Mouse (Mus musculus) erythroblast, embryonic 14.5 days (primary cell): ENCODE measurements around the gene Syt9. TPM values are rescaled to one million over a fixed set of nuclear protein-coding genes. Genes with fewer than 3 reads are reported as not detected.

Source experiments
- H3K27me3 ChIP-seq: 2 replicates; pipeline ENCODE4 v1.6.1; 2012; ENCODE audit warnings: inconsistent platforms; ENCODE audit not compliant: control insufficient read depth
- H3K36me3 ChIP-seq: 2 replicates; pipeline ENCODE4 v1.6.1; 2012; ENCODE audit warnings: mild to moderate bottlenecking, inconsistent platforms; ENCODE audit not compliant: control insufficient read depth
- H3K4me1 ChIP-seq: 2 replicates; pipeline ENCODE4 v1.6.1; 2012; ENCODE audit warnings: inconsistent platforms; ENCODE audit not compliant: control insufficient read depth
- H3K4me3 ChIP-seq: replicated peaks from 2 replicates; pipeline ENCODE3; 2012; ENCODE audit warnings: moderate library complexity, mild to moderate bottlenecking, inconsistent platforms
- H3K9me3 ChIP-seq: 2 replicates; pipeline ENCODE4 v1.6.1; 2012; ENCODE audit warnings: low read length, inconsistent platforms, mixed read lengths; ENCODE audit not compliant: control insufficient read depth
- GATA1 ChIP-seq: IDR thresholded peaks from 2 replicates; pipeline ENCODE4 v1.6.1; 2012; ENCODE audit warnings: low read length, inconsistent platforms, mixed read lengths
- TAL1 ChIP-seq: IDR thresholded peaks from 3 replicates; pipeline ENCODE4 v1.6.1; 2012; ENCODE audit warnings: low read length, inconsistent platforms, mixed read lengths
- polyA plus RNA-seq: library from polyadenylated mRNA; stranded (reverse); fragments of >175 nt; gene quantifications from 2 replicates; pipeline ENCODE4 v1.2.3, GENCODE M21; 2012

Gene Syt9
- polyA plus RNA-seq, 1 experiment, result not detected

- Histone ChIP-seq H3K4me1 (no peaks in the 10 kb centered on the region), H3K36me3 (no peaks in the 10 kb centered on the region), H3K9me3 (no peaks in the 10 kb centered on the region), H3K4me3 (no peak overlapping the region), H3K27me3 (no peaks in the 10 kb centered on the region)
- TF ChIP-seq TAL1 (no peak), GATA1 (no peak)
Measured at GRCm38 (mm10) chr7:107521411-107521810, 150.9 kb downstream of the Syt9 start.

- no peak overlapping the region for H3K4me3 ChIP-seq
- TF ChIP-seq GATA1 (no peak), TAL1 (no peak)
- no peaks in the 10 kb centered on the region for H3K4me1 ChIP-seq
- no peaks in the 10 kb centered on the region for H3K9me3 ChIP-seq
- no peaks in the 10 kb centered on the region for H3K27me3 ChIP-seq
- no peaks in the 10 kb centered on the region for H3K36me3 ChIP-seq
Measured at GRCm38 (mm10) chr7:107526299-107526698, 155.8 kb downstream of the Syt9 start.

- TF ChIP-seq TAL1, result no peak
- TF ChIP-seq GATA1, result no peak
- Histone ChIP-seq H3K9me3 (no peaks in the 10 kb centered on the region; the same call in 1 of the 2 replicates), H3K4me1 (no peaks in the 10 kb centered on the region), H3K27me3 (no peaks in the 10 kb centered on the region), H3K4me3 (no peak overlapping the region), H3K36me3 (no peaks in the 10 kb centered on the region)
Measured at GRCm38 (mm10) chr7:107528169-107528772, 157.7 kb downstream of the Syt9 start.

- no peaks in the 10 kb centered on the region for H3K36me3 ChIP-seq
- no peak overlapping the region for H3K4me3 ChIP-seq
- no peak for TF ChIP-seq GATA1
- no peak for TF ChIP-seq TAL1
- no peaks in the 10 kb centered on the region for H3K27me3 ChIP-seq
- H3K4me1 ChIP-seq, result no peaks in the 10 kb centered on the region
- H3K9me3 ChIP-seq, result peaks cover 2% of the 10 kb centered on the region; the same call in 1 of the 2 replicates
Measured at GRCm38 (mm10) chr7:107529364-107529763, 158.8 kb downstream of the Syt9 start.

- TF ChIP-seq GATA1, result no peak
- TF ChIP-seq TAL1, result no peak
- Histone ChIP-seq H3K36me3 (no peaks in the 10 kb centered on the region), H3K4me1 (no peaks in the 10 kb centered on the region), H3K4me3 (no peak overlapping the region), H3K9me3 (peaks cover 7% of the 10 kb centered on the region), H3K27me3 (no peaks in the 10 kb centered on the region)
Measured at GRCm38 (mm10) chr7:107535311-107535710, 164.8 kb downstream of the Syt9 start.

GRCm38 (mm10) chr7:107536516-107536915 is 166.0 kb downstream of the Syt9 start:
- Histone ChIP-seq H3K4me1 (no peaks in the 10 kb centered on the region), H3K27me3 (no peaks in the 10 kb centered on the region), H3K36me3 (no peaks in the 10 kb centered on the region), H3K9me3 (peaks cover 7% of the 10 kb centered on the region), H3K4me3 (no peak overlapping the region)
- TF ChIP-seq TAL1 (no peak), GATA1 (no peak)

GRCm38 (mm10) chr7:107540034-107540433 is 169.5 kb downstream of the Syt9 start:
- Histone ChIP-seq H3K36me3 (no peaks in the 10 kb centered on the region), H3K4me1 (no peaks in the 10 kb centered on the region), H3K27me3 (no peaks in the 10 kb centered on the region), H3K4me3 (no peak overlapping the region), H3K9me3 (peaks cover 3% of the 10 kb centered on the region)
- TF ChIP-seq GATA1 (no peak), TAL1 (no peak)

GRCm38 (mm10) chr7:107545011-107545410 is 174.5 kb downstream of the Syt9 start:
- Histone ChIP-seq H3K4me1 (no peaks in the 10 kb centered on the region), H3K27me3 (no peaks in the 10 kb centered on the region), H3K4me3 (no peak overlapping the region), H3K9me3 (no peaks in the 10 kb centered on the region), H3K36me3 (no peaks in the 10 kb centered on the region)
- TF ChIP-seq GATA1 (no peak), TAL1 (no peak)

- H3K9me3 ChIP-seq, result no peaks in the 10 kb centered on the region
Measured at GRCm38 (mm10) chr7:107547872-107548271, 177.3 kb downstream of the Syt9 start.

GRCm38 (mm10) chr7:107553461-107553860 is 182.9 kb downstream of the Syt9 start:
- Histone ChIP-seq H3K27me3 (no peaks in the 10 kb centered on the region), H3K36me3 (no peaks in the 10 kb centered on the region), H3K4me1 (no peaks in the 10 kb centered on the region)

More at GRCm38 (mm10) chr7:107547872-107548271, 177.3 kb downstream of the Syt9 start:
- H3K36me3 ChIP-seq, result no peaks in the 10 kb centered on the region
- no peak overlapping the region for H3K4me3 ChIP-seq
- no peaks in the 10 kb centered on the region for H3K27me3 ChIP-seq
- no peaks in the 10 kb centered on the region for H3K4me1 ChIP-seq
- TF ChIP-seq GATA1 (no peak), TAL1 (no peak)

More at GRCm38 (mm10) chr7:107553461-107553860, 182.9 kb downstream of the Syt9 start:
- Histone ChIP-seq H3K9me3 (no peaks in the 10 kb centered on the region), H3K4me3 (no peak overlapping the region)
- no peak for TF ChIP-seq TAL1
- TF ChIP-seq GATA1, result no peak
